8 mouse cellular contexts compared by ENCODE assay signal in genomic region chr1:181880752-181881325, GRCm38 (mm10). TPM values are rescaled to one million over a fixed set of nuclear protein-coding genes. Genes with fewer than 3 reads are reported as not detected.
DNase-seq lines count a peak whose midpoint lies in the region; ATAC-seq and TF ChIP-seq lines count a peak whose summit lies in the region.

No protein-coding gene starts in this region.

- no peak overlapping the region for H3K9ac ChIP-seq in liver, embryonic 11.5 days (ENCODE audit: low read depth, low read length)
- no peak overlapping the region for H3K9ac ChIP-seq in forebrain, postnatal 0 days
- no peak overlapping the region for H3K9ac ChIP-seq in stomach, embryonic 14.5 days (replicated peaks; ENCODE audit: low read depth, low read length)

- H3K4me1 ChIP-seq in liver, embryonic 11.5 days (replicated peaks; ENCODE audit: control insufficient read depth, insufficient read depth, low read length): peaks cover 6% of the 10 kb centered on the region; the same call in 1 of the 2 replicates
- no peaks in the 10 kb centered on the region for H3K4me1 ChIP-seq in forebrain, postnatal 0 days (ENCODE audit: insufficient read depth)
- H3K4me1 ChIP-seq in stomach, embryonic 14.5 days (ENCODE audit: control insufficient read depth, insufficient read depth, low read length): no peaks in the 10 kb centered on the region

- H3K36me3 ChIP-seq in liver, embryonic 11.5 days (ENCODE audit: control insufficient read depth, insufficient read depth, low read length): no peaks in the 10 kb centered on the region
- H3K36me3 ChIP-seq in forebrain, postnatal 0 days (ENCODE audit: insufficient read depth): no peaks in the 10 kb centered on the region
- no peaks in the 10 kb centered on the region for H3K36me3 ChIP-seq in stomach, embryonic 14.5 days (ENCODE audit: control insufficient read depth, insufficient read depth, low read length)

- WGBS in liver, embryonic 11.5 days: 46% methylated on average over 15 of the region's 15 CpGs
- WGBS in forebrain, postnatal 0 days: 49% methylated on average over 15 of the region's 15 CpGs
- 50% methylated on average over 15 of the region's 15 CpGs for WGBS in stomach, embryonic 14.5 days

- TF ChIP-seq CTCF in forebrain, postnatal 0 days (IDR thresholded peaks at IDR 0.05; ENCODE audit: low read depth): peak; percentile 31; the same call in 1 of the 2 replicates

- no peak for ATAC-seq in CD4-positive, CD25-positive, alpha-beta regulatory T cell, adult 4 months
- ATAC-seq in liver, embryonic 11.5 days (replicated peaks; ENCODE audit: low FRiP score): peak; percentile 49; the same call in 1 of the 2 replicates
- 0 out of 2 replicates have a peak, but pooled peaks have one; percentile 19 for ATAC-seq in forebrain, postnatal 0 days
- peak; percentile 25; the same call in 1 of the 2 replicates for ATAC-seq in stomach, embryonic 14.5 days (ENCODE audit: insufficient number of reproducible peaks, insufficient read depth, low FRiP score, low read depth)

- H3K4me3 ChIP-seq in liver, embryonic 11.5 days (ENCODE audit: low read depth, low read length): no peak overlapping the region
- H3K4me3 ChIP-seq in forebrain, postnatal 0 days (ENCODE audit: low read depth, low read length): no peak overlapping the region
- no peak overlapping the region for H3K4me3 ChIP-seq in stomach, embryonic 14.5 days (ENCODE audit: low read depth, low read length)

- H3K27ac ChIP-seq in liver, embryonic 11.5 days (ENCODE audit: low read depth, low read length): no peak overlapping the region
- H3K27ac ChIP-seq in forebrain, postnatal 0 days (ENCODE audit: low read depth, low read length): no peak overlapping the region
- H3K27ac ChIP-seq in stomach, embryonic 14.5 days (ENCODE audit: low read length): no peak overlapping the region

- H3K27me3 ChIP-seq in liver, embryonic 11.5 days (replicated peaks; ENCODE audit: control insufficient read depth, insufficient read depth, low read length): no peaks in the 10 kb centered on the region
- H3K27me3 ChIP-seq in forebrain, postnatal 0 days (ENCODE audit: insufficient read depth, low read length): no peaks in the 10 kb centered on the region
- H3K27me3 ChIP-seq in stomach, embryonic 14.5 days (ENCODE audit: control insufficient read depth, insufficient read depth, low read length): no peaks in the 10 kb centered on the region

- H3K9me3 ChIP-seq in liver, embryonic 11.5 days (ENCODE audit: control insufficient read depth, low read length): no peaks in the 10 kb centered on the region
- H3K9me3 ChIP-seq in forebrain, postnatal 0 days (ENCODE audit: low read length): no peaks in the 10 kb centered on the region
- H3K9me3 ChIP-seq in stomach, embryonic 14.5 days (ENCODE audit: control insufficient read depth, low read depth, low read length): no peaks in the 10 kb centered on the region

- peak; percentile 62 for DNase-seq in CD4-positive, CD25-positive, alpha-beta regulatory T cell, adult 2 months (ENCODE audit: low read depth, low spot score)
- no peak for DNase-seq in liver, embryonic 11.5 days (ENCODE audit: low spot score)
- DNase-seq in liver: no peak
- no peak for DNase-seq in forebrain, postnatal 0 days
- DNase-seq in layer of hippocampus, adult 18-20 months (ENCODE audit: low spot score in 2 of 2): no peak
- no peak for DNase-seq in spleen, postnatal 4 days (ENCODE audit: low spot score in 2 of 2)

- peak overlapping the region; percentile 59; the same call in 1 of the 2 replicates for H3K4me2 ChIP-seq in liver, embryonic 11.5 days
- no peak overlapping the region for H3K4me2 ChIP-seq in forebrain, postnatal 0 days (ENCODE audit: low read depth)
- H3K4me2 ChIP-seq in stomach, embryonic 14.5 days (replicated peaks; ENCODE audit: low read depth, low read length): no peak overlapping the region

RNA-seq across cellular contexts. Expression of gene Lbr, which starts 38.0 kb away (rescaled TPM):
- polyA plus RNA-seq in CD4-positive, CD25-positive, alpha-beta regulatory T cell, adult 4 months (2017; shearing (Covaris generic)): 100 to 1,000 TPM; 319 to 341 TPM
- 229 and 276 TPM in 2 replicates for polyA plus RNA-seq in liver, embryonic 11.5 days (2014; fragmentation: Nextera tagmentation; extraction: Ambion mirVana)
- 21.9 and 23.7 TPM in 2 replicates for total RNA-seq in forebrain, postnatal 0 days (2014; rRNA removed)
- 17.7 and 19.8 TPM in 2 replicates for polyA plus RNA-seq in forebrain, postnatal 0 days (2015; fragmentation: Nextera tagmentation; extraction: Ambion mirVana)
- polyA plus RNA-seq in stomach, embryonic 14.5 days (2014; fragmentation: Nextera tagmentation; extraction: Ambion mirVana): 126 and 131 TPM in 2 replicates
- total RNA-seq in layer of hippocampus, adult 18-20 months (2021): 10 to 100 TPM; 13.2 to 13.7 TPM
